Mouse (Mus musculus): ENCODE results near the gene Ttc12.

Gene Ttc12

GRCm38 (mm10) chr9:49488912-49489895 lies 3.2 kb upstream of the Ttc12 start:
- peak; percentile 89 for DNase-seq

GRCm38 (mm10) chr9:49488258-49488657 lies 2.2 kb upstream of the Ttc12 start:
- DNase-seq, result no peak

GRCm38 (mm10) chr9:49487657-49487943 lies 1.6 kb upstream of the Ttc12 start:
- no peak for DNase-seq

GRCm38 (mm10) chr9:49486805-49487656 lies 1.0 kb upstream of the Ttc12 start:
- DNase-seq, result no peak

- peak; percentile 34 for DNase-seq
Measured at GRCm38 (mm10) chr9:49485250-49485891, 654 bp downstream of the Ttc12 start.

- peak; percentile 33 for DNase-seq
Measured at GRCm38 (mm10) chr9:49483316-49483715, 2.7 kb downstream of the Ttc12 start.

GRCm38 (mm10) chr9:49472126-49472525 lies 13.9 kb downstream of the Ttc12 start:
- DNase-seq, result no peak

- DNase-seq, result no peak
Measured at GRCm38 (mm10) chr9:49470946-49471345, 15.1 kb downstream of the Ttc12 start.

GRCm38 (mm10) chr9:49470006-49470405 lies 16.0 kb downstream of the Ttc12 start:
- DNase-seq, result no peak

- DNase-seq, result no peak
Measured at GRCm38 (mm10) chr9:49456136-49456535, 29.9 kb downstream of the Ttc12 start.

GRCm38 (mm10) chr9:49452396-49452795 lies 33.6 kb downstream of the Ttc12 start:
- DNase-seq, result no peak

GRCm38 (mm10) chr9:49450491-49450890 lies 35.5 kb downstream of the Ttc12 start:
- DNase-seq, result no peak

- DNase-seq, result no peak
Measured at GRCm38 (mm10) chr9:49442621-49443020, 43.4 kb downstream of the Ttc12 start.

GRCm38 (mm10) chr9:49427478-49427877 lies 58.5 kb downstream of the Ttc12 start:
- DNase-seq, result no peak

- no peak for DNase-seq
Measured at GRCm38 (mm10) chr9:49426921-49427320, 59.1 kb downstream of the Ttc12 start, which contains the start of gene Ankk1. Gene Ankk1 (minus strand): TSS chr9:49427021.

- no peak for DNase-seq
Measured at GRCm38 (mm10) chr9:49425585-49425984, 60.4 kb downstream of the Ttc12 start.

GRCm38 (mm10) chr9:49423866-49424265 lies 62.2 kb downstream of the Ttc12 start:
- DNase-seq, result no peak

- no peak for DNase-seq
Measured at GRCm38 (mm10) chr9:49410621-49411020, 75.4 kb downstream of the Ttc12 start.

- no peak for DNase-seq
Measured at GRCm38 (mm10) chr9:49407028-49407427, 79.0 kb downstream of the Ttc12 start.

- DNase-seq, result no peak
Measured at GRCm38 (mm10) chr9:49403711-49404110, 82.3 kb downstream of the Ttc12 start.

GRCm38 (mm10) chr9:49396006-49396405 lies 90.0 kb downstream of the Ttc12 start:
- no peak for DNase-seq

- no peak for DNase-seq
Measured at GRCm38 (mm10) chr9:49392242-49392641, 93.8 kb downstream of the Ttc12 start.
